Mouse (Mus musculus) testis, adult 2 months (tissue): ENCODE results near the gene Plekhg4. TPM values are rescaled to one million over a fixed set of nuclear protein-coding genes. Genes with fewer than 3 reads are reported as not detected.
A peak's percentile ranks its signal among the peaks of the same experiment; 100 is the strongest.

ENCODE experiments used
- H3K27ac ChIP-seq: fragments of 200-500 bp; 2 replicates; pipeline ENCODE4 v1.5.1; 2012; ENCODE audit warnings: low read depth, low read length; ENCODE audit not compliant: control insufficient read depth, insufficient read depth
- H3K27me3 ChIP-seq: fragments of 200-500 bp; 2 replicates; pipeline ENCODE4 v1.6.1; 2012; ENCODE audit warnings: mild to moderate bottlenecking, low read length, moderate library complexity; ENCODE audit not compliant: control insufficient read depth, insufficient read depth
- H3K36me3 ChIP-seq: fragments of 200-500 bp; 2 replicates; pipeline ENCODE4 v1.6.1; 2012; ENCODE audit warnings: mild to moderate bottlenecking, low read length; ENCODE audit not compliant: control insufficient read depth, insufficient read depth
- H3K4me1 ChIP-seq: fragments of 200-500 bp; 2 replicates; pipeline ENCODE4 v1.6.1; 2012; ENCODE audit warnings: low read length; ENCODE audit not compliant: control insufficient read depth, insufficient read depth
- H3K4me3 ChIP-seq: fragments of 200-500 bp; 2 replicates; pipeline ENCODE4 v1.5.1; 2012; ENCODE audit warnings: low read depth, mild to moderate bottlenecking, low read length, moderate library complexity, mixed read lengths; ENCODE audit not compliant: control insufficient read depth
- CTCF ChIP-seq: fragments of 200-500 bp; IDR thresholded peaks from 2 replicates; pipeline ENCODE4 v1.5.1; 2012; ENCODE audit warnings: low read depth, mild to moderate bottlenecking, inconsistent platforms, low read length, moderate library complexity; ENCODE audit not compliant: control insufficient read depth, insufficient read depth, insufficient replicate concordance
- POLR2A ChIP-seq: fragments of 200-500 bp; IDR thresholded peaks from 2 replicates; pipeline ENCODE4 v1.6.1; 2012; ENCODE audit warnings: low read depth, mild to moderate bottlenecking, inconsistent platforms, low read length, moderate library complexity; ENCODE audit not compliant: control insufficient read depth
- polyA plus RNA-seq: library from polyadenylated mRNA; depleted of rRNA; stranded (reverse); fragments of >200 nt; gene quantifications from 2 replicates; pipeline ENCODE4 v1.2.3, GENCODE M21; 2012

Gene Plekhg4
- polyA plus RNA-seq, 1 experiment = 24.2 TPM

DNA sequence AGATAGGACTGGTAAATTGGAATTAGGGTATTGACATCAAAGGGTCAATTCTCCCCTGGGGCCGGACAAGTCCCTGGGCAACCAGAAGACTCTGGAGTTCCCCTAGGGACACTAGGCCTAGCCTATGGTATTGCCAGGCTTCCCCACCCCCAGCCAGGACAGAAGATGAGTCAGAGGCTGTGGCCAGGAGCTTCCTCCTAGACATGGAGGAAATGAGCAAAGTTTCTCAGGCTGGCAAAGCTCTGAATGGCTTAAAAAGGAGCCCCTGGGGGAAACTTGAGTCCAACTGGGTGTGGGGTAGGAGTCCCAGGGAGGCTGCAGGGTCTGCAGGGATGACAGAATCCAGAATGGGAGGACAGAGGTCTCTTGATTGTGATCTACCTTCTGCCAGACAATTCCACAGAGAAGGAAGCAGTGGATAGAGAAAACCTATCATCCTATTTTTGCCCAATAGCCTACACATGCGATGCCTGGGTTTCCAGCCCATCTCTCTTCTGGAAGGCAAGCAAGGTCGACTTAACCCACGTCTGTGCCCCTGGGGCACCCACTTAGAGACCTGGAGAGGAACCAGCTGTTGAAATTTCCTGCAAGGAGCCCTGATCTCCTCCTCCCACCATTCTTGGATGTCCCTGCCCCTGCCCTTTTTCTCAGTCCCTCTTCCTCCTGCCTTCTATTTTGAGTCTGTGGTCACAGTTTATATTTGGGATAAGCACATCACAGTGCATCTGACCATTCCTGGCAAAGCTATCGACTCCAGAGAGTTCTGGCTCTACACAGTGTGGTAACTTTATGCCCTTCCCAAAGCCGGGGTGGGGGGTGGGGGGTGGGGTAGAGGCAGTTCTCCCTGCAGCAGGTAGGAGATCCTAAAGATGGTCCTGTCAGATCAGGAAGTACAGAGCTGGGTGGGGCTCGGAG is 27.8 kb upstream of the Plekhg4 start:
- Histone ChIP-seq H3K27me3 (no peaks in the 10 kb centered on the region), H3K4me3 (no peak overlapping the region), H3K27ac (no peak overlapping the region), H3K4me1 (peaks cover 29% of the 10 kb centered on the region), H3K36me3 (no peaks in the 10 kb centered on the region; the same call in 1 of the 2 replicates)
- TF ChIP-seq CTCF (no peak), POLR2A (no peak)

- Histone ChIP-seq H3K27ac (peak overlapping the region; percentile 94), H3K27me3 (no peaks in the 10 kb centered on the region), H3K36me3 (no peaks in the 10 kb centered on the region), H3K4me1 (peaks cover 27% of the 10 kb centered on the region), H3K4me3 (peak overlapping the region; percentile 86)
- no peak for TF ChIP-seq POLR2A
- no peak for TF ChIP-seq CTCF
These were observed 26.3 kb upstream of the Plekhg4 start for GRCm38 (mm10) chr8:105346611-105347427.

DNA sequence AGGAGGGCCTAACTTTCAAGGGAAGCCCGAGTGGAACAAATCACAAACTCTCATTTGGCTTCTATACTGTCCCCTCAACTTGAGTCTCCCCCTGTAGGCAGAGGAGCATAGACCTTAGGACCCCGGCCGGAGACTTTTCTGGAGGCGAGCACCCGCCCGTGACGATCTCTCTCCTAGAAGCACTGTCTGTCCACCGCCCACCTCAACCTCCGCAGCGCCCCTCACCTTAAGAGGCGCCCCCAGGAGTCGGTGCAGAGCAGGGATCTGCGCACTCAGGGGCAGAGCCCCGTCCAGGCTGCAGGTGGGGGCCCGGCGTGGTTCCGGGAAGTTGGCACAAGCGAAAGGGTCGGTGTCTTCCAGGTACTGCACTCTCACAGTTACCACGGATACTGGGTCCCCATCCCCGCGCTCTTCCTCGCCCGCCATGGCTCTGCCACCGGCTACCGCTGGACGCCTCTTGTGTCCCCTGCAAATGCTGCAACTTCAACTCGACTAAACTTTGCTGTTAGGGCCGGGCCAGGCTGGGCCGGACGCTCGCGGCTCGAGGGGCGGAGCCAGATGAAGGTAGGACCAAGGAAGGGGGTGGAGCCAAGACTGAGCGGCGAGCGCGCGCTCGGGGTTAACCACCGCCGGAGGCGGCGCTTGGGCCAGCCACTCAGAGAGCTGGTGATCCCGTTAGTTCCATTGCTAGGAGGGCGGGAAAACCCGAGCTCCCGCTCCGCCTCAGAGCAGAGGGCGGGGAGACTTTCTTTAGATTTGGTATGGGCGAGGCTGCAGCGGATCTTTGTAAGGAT is 25.4 kb upstream of the Plekhg4 start, which contains the start of gene Fhod1:
Gene Fhod1, minus strand, starts transcription at position 526 of the 794 bp plus-strand sequence.
- Histone ChIP-seq H3K27ac (peak within 1 kb of the TSS; percentile 94), H3K4me1 (peaks cover 27% of the 10 kb centered on the region)
- TF ChIP-seq POLR2A = peak; percentile 73
- TF ChIP-seq CTCF = no peak

GRCm38 (mm10) chr8:105348450-105349095 is 24.5 kb upstream of the Plekhg4 start, which contains the start of gene Slc9a5:
TSS of gene Slc9a5 (plus strand) at chr8:105348843.
- no peaks in the 10 kb centered on the region; the same call in 1 of the 2 replicates for H3K36me3 ChIP-seq
- H3K4me3 ChIP-seq = peak within 1 kb of the TSS; percentile 86
- TF ChIP-seq POLR2A (no peak; the same call in 1 of the 2 replicates), CTCF (no peak)
- H3K4me1 ChIP-seq = peaks cover 27% of the 10 kb centered on the region
- no peaks in the 10 kb centered on the region for H3K27me3 ChIP-seq
- peak within 1 kb of the TSS; percentile 94 for H3K27ac ChIP-seq

More for the DNA sequence above, 25.4 kb upstream of the Plekhg4 start, which contains the start of gene Fhod1:
- Histone ChIP-seq H3K27me3 (no peaks in the 10 kb centered on the region), H3K36me3 (no peaks in the 10 kb centered on the region), H3K4me3 (peak within 1 kb of the TSS; percentile 86)

GRCm38 (mm10) chr8:105349096-105349771 is 23.8 kb upstream of the Plekhg4 start:
- TF ChIP-seq POLR2A (no peak), CTCF (no peak)
- Histone ChIP-seq H3K27ac (peak overlapping the region; percentile 91), H3K4me3 (peak overlapping the region; percentile 86), H3K4me1 (peaks cover 27% of the 10 kb centered on the region), H3K36me3 (no peaks in the 10 kb centered on the region; the same call in 1 of the 2 replicates), H3K27me3 (no peaks in the 10 kb centered on the region)

DNA sequence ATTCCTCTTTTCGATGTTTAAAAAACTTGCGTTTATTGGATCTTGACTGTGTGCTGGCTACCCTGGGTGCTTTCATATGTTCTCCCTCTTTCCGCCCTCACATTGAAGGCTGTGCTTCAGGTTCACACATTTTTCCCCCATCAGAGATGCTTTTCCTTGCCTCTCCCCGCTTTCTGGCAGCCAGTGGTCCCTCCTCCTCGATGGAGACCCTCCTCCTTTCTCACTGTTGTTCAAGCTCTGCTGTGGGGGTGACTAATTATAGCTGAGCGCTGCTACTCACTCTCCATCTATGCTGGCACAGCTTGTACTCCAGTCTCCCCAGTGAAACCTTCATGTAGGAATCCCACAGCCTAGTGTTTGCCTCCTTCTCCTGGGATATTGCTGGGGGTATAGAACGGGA is 22.9 kb upstream of the Plekhg4 start:
- Histone ChIP-seq H3K27me3 (no peaks in the 10 kb centered on the region), H3K36me3 (no peaks in the 10 kb centered on the region; the same call in 1 of the 2 replicates), H3K4me3 (no peak overlapping the region; the same call in 1 of the 2 replicates), H3K27ac (no peak overlapping the region), H3K4me1 (peaks cover 27% of the 10 kb centered on the region)
- TF ChIP-seq CTCF (no peak), POLR2A (no peak)
